Mouse (Mus musculus) limb, embryonic 14.5 days (tissue): Measurements from ENCODE around the gene Cadm1. TPM values are rescaled to one million over a fixed set of nuclear protein-coding genes. Genes with fewer than 3 reads are reported as not detected.

Experiments
- ATAC-seq: fragments of 200-750 bp; cut with Nextera tagmentation; 2 replicates; pipeline ENCODE4 v1.8.0; 2017; ENCODE audit warnings: low read depth, moderate number of reproducible peaks, moderate TSS enrichment; ENCODE audit not compliant: low FRiP score
- DNase-seq: peaks from one replicate; pipeline ENCODE4 v3.0.0-alpha.2; 2015; ENCODE audit warnings: low spot score
- H3K27ac ChIP-seq: fragments of 300-500 bp; sonication (generic); replicated peaks from 2 replicates; pipeline ENCODE4 v1.5.1; 2014; ENCODE audit warnings: low read depth, mild to moderate bottlenecking, low read length, moderate library complexity, mixed read lengths
- H3K27me3 ChIP-seq: fragments of 300-500 bp; sonication (generic); 2 replicates; pipeline ENCODE4 v1.6.1; 2014; ENCODE audit warnings: low read length, mixed read lengths; ENCODE audit not compliant: control insufficient read depth, insufficient read depth
- H3K36me3 ChIP-seq: fragments of 300-500 bp; sonication (generic); 2 replicates; pipeline ENCODE4 v1.6.1; 2014; ENCODE audit warnings: mild to moderate bottlenecking, low read length, moderate library complexity, mixed read lengths; ENCODE audit not compliant: control insufficient read depth, insufficient read depth
- H3K4me1 ChIP-seq: fragments of 300-500 bp; sonication (generic); 2 replicates; pipeline ENCODE4 v1.6.1; 2014; ENCODE audit warnings: antibody characterized with exemption, low read length, mixed read lengths; ENCODE audit not compliant: control insufficient read depth, insufficient read depth
- H3K4me2 ChIP-seq: fragments of 300-500 bp; sonication (generic); replicated peaks from 2 replicates; pipeline ENCODE4 v1.6.1; 2014; ENCODE audit warnings: low read depth, mild to moderate bottlenecking, low read length, moderate library complexity; ENCODE audit not compliant: severe bottlenecking
- H3K4me3 ChIP-seq: fragments of 300-500 bp; sonication (generic); replicated peaks from 2 replicates; pipeline ENCODE4 v1.5.1; 2014; ENCODE audit warnings: low read length
- H3K9ac ChIP-seq: fragments of 300-500 bp; sonication (generic); 2 replicates; pipeline ENCODE4 v1.6.1; 2014; ENCODE audit warnings: mild to moderate bottlenecking, low read depth, low read length, moderate library complexity; ENCODE audit not compliant: severe bottlenecking
- H3K9me3 ChIP-seq: fragments of 300-500 bp; sonication (generic); 2 replicates; pipeline ENCODE4 v1.6.1; 2016; ENCODE audit warnings: low read length; ENCODE audit not compliant: control insufficient read depth
- POLR2A ChIP-seq: fragments of 200-500 bp; IDR thresholded peaks from 2 replicates; pipeline ENCODE4 v1.8.0; 2012; ENCODE audit warnings: inconsistent platforms, mild to moderate bottlenecking, moderate library complexity, borderline replicate concordance; ENCODE audit not compliant: insufficient read depth, insufficient read length; ENCODE audit errors: extremely low read depth
- WGBS: fragments of 180-500 bp; shearing (Covaris S2); extraction: QIAGEN DNeasy Blood & Tissue Kit; methylation state at CpG from one replicate; pipeline ENCODE4 v1.1.7; 2014; 5-methylcytosine and 5-hydroxymethylcytosine counted together
- polyA plus RNA-seq, 2 experiments: library from polyadenylated mRNA; depleted of rRNA in 1 of 2; stranded (reverse) in 1 of 2; unstranded in 1 of 2; fragments of >200 nt; fragmentation: Nextera tagmentation in 1 of 2; extraction: Ambion mirVana in 1 of 2; gene quantifications; 2 replicates each; pipeline versions ENCODE4 v1.2.1 to v1.2.3; 2012 to 2014

Gene Cadm1
- polyA plus RNA-seq, 2 experiments, result 15.4 to 37.5 TPM

- H3K9me3 ChIP-seq, result no peaks in the 10 kb centered on the region
- TF ChIP-seq POLR2A, result no peak
- H3K4me1 ChIP-seq, result peaks cover 9% of the 10 kb centered on the region; the same call in 1 of the 2 replicates
- DNase-seq (no peak), ATAC-seq (no peak)
- H3K36me3 ChIP-seq, result no peaks in the 10 kb centered on the region
- H3K27ac ChIP-seq, result no peak overlapping the region
- H3K27me3 ChIP-seq, result no peaks in the 10 kb centered on the region
- no peak overlapping the region for H3K9ac ChIP-seq
- H3K4me2 ChIP-seq, result no peak overlapping the region
- 43% methylated on average over 7 of the region's 7 CpGs for WGBS
- no peak overlapping the region for H3K4me3 ChIP-seq
Measured at GRCm38 (mm10) chr9:47759807-47760206, 229.8 kb downstream of the Cadm1 start.

- Histone ChIP-seq H3K27me3 (no peaks in the 10 kb centered on the region), H3K9ac (no peak overlapping the region), H3K4me3 (no peak overlapping the region), H3K9me3 (no peaks in the 10 kb centered on the region), H3K36me3 (no peaks in the 10 kb centered on the region), H3K27ac (no peak overlapping the region), H3K4me2 (no peak overlapping the region), H3K4me1 (peaks cover 8% of the 10 kb centered on the region; the same call in 1 of the 2 replicates)
- TF ChIP-seq POLR2A, result no peak
- WGBS, result 83% methylated on average over 5 of the region's 5 CpGs
- no peak for DNase-seq
- ATAC-seq, result no peak
Measured at GRCm38 (mm10) chr9:47761601-47762000, 231.6 kb downstream of the Cadm1 start.

GRCm38 (mm10) chr9:47762913-47763312 lies 232.9 kb downstream of the Cadm1 start:
- Histone ChIP-seq H3K4me3 (no peak overlapping the region), H3K27me3 (no peaks in the 10 kb centered on the region), H3K27ac (no peak overlapping the region), H3K9ac (no peak overlapping the region), H3K36me3 (no peaks in the 10 kb centered on the region), H3K4me2 (no peak overlapping the region), H3K4me1 (peaks cover 3% of the 10 kb centered on the region; the same call in 1 of the 2 replicates), H3K9me3 (no peaks in the 10 kb centered on the region)
- no peak for ATAC-seq
- WGBS, result 87% methylated on average over 5 of the region's 5 CpGs
- no peak for DNase-seq
- TF ChIP-seq POLR2A, result no peak

GRCm38 (mm10) chr9:47764920-47765319 lies 234.9 kb downstream of the Cadm1 start:
- 65% methylated on average over 5 of the region's 5 CpGs for WGBS
- no peak overlapping the region for H3K4me2 ChIP-seq
- DNase-seq (no peak), ATAC-seq (no peak)
- no peak overlapping the region for H3K9ac ChIP-seq
- no peak overlapping the region for H3K4me3 ChIP-seq
- H3K36me3 ChIP-seq, result no peaks in the 10 kb centered on the region
- no peaks in the 10 kb centered on the region for H3K27me3 ChIP-seq
- no peak overlapping the region for H3K27ac ChIP-seq
- no peak for TF ChIP-seq POLR2A
- no peaks in the 10 kb centered on the region for H3K9me3 ChIP-seq
- H3K4me1 ChIP-seq, result peaks cover under 1% of the 10 kb centered on the region; the same call in 1 of the 2 replicates

- Histone ChIP-seq H3K27ac (no peak overlapping the region), H3K4me1 (peaks cover 4% of the 10 kb centered on the region), H3K27me3 (no peaks in the 10 kb centered on the region), H3K36me3 (no peaks in the 10 kb centered on the region), H3K4me2 (no peak overlapping the region), H3K9ac (no peak overlapping the region), H3K4me3 (no peak overlapping the region), H3K9me3 (no peaks in the 10 kb centered on the region)
- DNase-seq (no peak), ATAC-seq (no peak)
- no peak for TF ChIP-seq POLR2A
- WGBS, result 86% methylated on average over 13 of the region's 13 CpGs
Measured at GRCm38 (mm10) chr9:47765323-47765722, 235.3 kb downstream of the Cadm1 start.

- TF ChIP-seq POLR2A, result no peak
- WGBS, result 78% methylated on average over 10 of the region's 10 CpGs
- H3K4me3 ChIP-seq, result no peak overlapping the region
- no peak overlapping the region for H3K27ac ChIP-seq
- no peak for ATAC-seq
- H3K4me2 ChIP-seq, result no peak overlapping the region
- no peaks in the 10 kb centered on the region for H3K27me3 ChIP-seq
- no peaks in the 10 kb centered on the region for H3K9me3 ChIP-seq
- no peak for DNase-seq
- no peak overlapping the region for H3K9ac ChIP-seq
- H3K36me3 ChIP-seq, result no peaks in the 10 kb centered on the region
- peaks cover 11% of the 10 kb centered on the region for H3K4me1 ChIP-seq
Measured at GRCm38 (mm10) chr9:47766342-47766741, 236.4 kb downstream of the Cadm1 start.
